Mouse (Mus musculus) E14TG2a.4 (cell line): Measurements from ENCODE around the gene Oxgr1.

Experiments used
- CTCF ChIP-seq: conservative IDR thresholded peaks from 2 replicates; pipeline ENCODE4 v1.5.1; 2014; ENCODE audit warnings: low read length
- NANOG ChIP-seq: IDR thresholded peaks from 2 replicates; pipeline ENCODE4 v1.6.1; 2014; ENCODE audit warnings: borderline replicate concordance, low read length, mixed read lengths
- POU5F1 ChIP-seq: IDR thresholded peaks from 2 replicates; pipeline ENCODE4 v1.6.1; 2014; ENCODE audit warnings: low read length, borderline replicate concordance

DNA sequence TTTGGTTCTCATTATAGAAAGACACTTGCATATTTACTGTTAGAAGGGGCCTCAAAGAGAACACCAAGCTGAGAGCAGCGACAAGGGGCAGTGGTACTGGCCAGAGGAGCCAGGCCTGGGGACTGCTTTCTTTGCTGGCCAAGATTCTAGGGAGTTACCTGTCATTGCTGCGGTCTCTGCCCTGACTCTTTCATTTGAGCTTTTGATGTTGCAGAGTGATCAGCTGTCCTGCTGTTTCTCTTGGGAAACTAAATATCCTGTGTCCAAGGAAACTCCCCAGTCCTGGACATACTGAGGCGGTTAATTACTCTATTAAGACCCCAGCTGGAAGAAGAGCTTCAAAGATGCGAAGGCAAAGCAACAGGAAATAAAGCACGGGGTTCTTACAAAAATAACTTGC, 60.9 kb downstream of the Oxgr1 start:
- no peak for TF ChIP-seq CTCF
- TF ChIP-seq POU5F1: no peak
- TF ChIP-seq NANOG: no peak
